Mouse (Mus musculus) erythroblast, adult 5-6 weeks (primary cell): ENCODE measurements around the gene Tubb3. TPM values are rescaled to one million over a fixed set of nuclear protein-coding genes. Genes with fewer than 3 reads are reported as not detected.

Source experiments
- ATAC-seq: replicated peaks from 2 replicates; pipeline ENCODE4 v1.8.0; 2016; ENCODE audit warnings: moderate number of reproducible peaks, mild to moderate bottlenecking, moderate TSS enrichment, inconsistent platforms; ENCODE audit not compliant: poor library complexity, low FRiP score, severe bottlenecking
- total RNA-seq, 2 experiments: library from RNA; stranded (forward) in 1 of 2; stranded (reverse) in 1 of 2; fragments of 150-400 nt in 1 of 2; fragments of 200-764, 138-1000 nt in 1 of 2; gene quantifications; 2 replicates each; pipeline versions ENCODE4 v1.2.3 to v1.2.4; 2015 to 2017; ENCODE audit warnings: low replicate concordance in 2 of 2

Tubb3 gene
- total RNA-seq (2015; ENCODE audit: low replicate concordance) (3.8 TPM in 1 of 2 replicates, not detected in the other), total RNA-seq (2017; ENCODE audit: low replicate concordance) (not detected in 2 replicates)

- ATAC-seq: peak; percentile 39
These were observed at the start of gene Tubb3 for GRCm38 (mm10) chr8:123411246-123411645. Tubb3 (plus strand) TSS chr8:123411424.

- peak; percentile 75 for ATAC-seq
These were observed 37.6 kb upstream of the Tubb3 start, which contains the start of gene Tcf25 for GRCm38 (mm10) chr8:123373403-123374238. Tcf25 (plus strand) TSS chr8:123373753.

- peak; percentile 91 for ATAC-seq
These were observed 37.0 kb upstream of the Tubb3 start for GRCm38 (mm10) chr8:123374239-123374578.

GRCm38 (mm10) chr8:123375701-123376100 is 35.5 kb upstream of the Tubb3 start:
- ATAC-seq: no peak

- no peak for ATAC-seq
These were observed 35.1 kb upstream of the Tubb3 start for GRCm38 (mm10) chr8:123376106-123376505.

GRCm38 (mm10) chr8:123381711-123382110 is 29.5 kb upstream of the Tubb3 start:
- ATAC-seq: no peak

- no peak for ATAC-seq
These were observed 28.7 kb upstream of the Tubb3 start for GRCm38 (mm10) chr8:123382516-123382915.

GRCm38 (mm10) chr8:123384883-123385540 is 26.2 kb upstream of the Tubb3 start:
- ATAC-seq: 0 out of 2 replicates have a peak, but pooled peaks have one; percentile 63

- ATAC-seq: no peak
These were observed 24.2 kb upstream of the Tubb3 start for GRCm38 (mm10) chr8:123387041-123387440.

- ATAC-seq: no peak
These were observed 23.4 kb upstream of the Tubb3 start for GRCm38 (mm10) chr8:123387801-123388200.

GRCm38 (mm10) chr8:123389026-123389425 is 22.2 kb upstream of the Tubb3 start:
- ATAC-seq: no peak

- ATAC-seq: peak; percentile 64
These were observed 12.9 kb upstream of the Tubb3 start for GRCm38 (mm10) chr8:123398308-123398707.

- ATAC-seq: no peak
These were observed 9.3 kb upstream of the Tubb3 start for GRCm38 (mm10) chr8:123401936-123402335.

- ATAC-seq: no peak
These were observed 8.4 kb upstream of the Tubb3 start for GRCm38 (mm10) chr8:123402730-123403326.

GRCm38 (mm10) chr8:123404521-123404920 is 6.7 kb upstream of the Tubb3 start:
- ATAC-seq: no peak

GRCm38 (mm10) chr8:123406786-123407185 is 4.4 kb upstream of the Tubb3 start, which contains the start of gene Mc1r:
Mc1r (plus strand) TSS chr8:123407107.
- peak; percentile 58 for ATAC-seq

GRCm38 (mm10) chr8:123407612-123408011 is 3.6 kb upstream of the Tubb3 start:
- no peak for ATAC-seq

GRCm38 (mm10) chr8:123408586-123409544 is 2.4 kb upstream of the Tubb3 start:
- ATAC-seq: peak; percentile 71

GRCm38 (mm10) chr8:123410049-123410587 is 1.1 kb upstream of the Tubb3 start:
- peak; percentile 39; the same call in 1 of the 2 replicates for ATAC-seq
